Mouse (Mus musculus): Measurements from ENCODE around the gene Ganab. TPM values are rescaled to one million over a fixed set of nuclear protein-coding genes. Genes with fewer than 3 reads are reported as not detected.

The Ganab gene
- polyA plus RNA-seq, 1 experiment, result 2.5 TPM

DNA sequence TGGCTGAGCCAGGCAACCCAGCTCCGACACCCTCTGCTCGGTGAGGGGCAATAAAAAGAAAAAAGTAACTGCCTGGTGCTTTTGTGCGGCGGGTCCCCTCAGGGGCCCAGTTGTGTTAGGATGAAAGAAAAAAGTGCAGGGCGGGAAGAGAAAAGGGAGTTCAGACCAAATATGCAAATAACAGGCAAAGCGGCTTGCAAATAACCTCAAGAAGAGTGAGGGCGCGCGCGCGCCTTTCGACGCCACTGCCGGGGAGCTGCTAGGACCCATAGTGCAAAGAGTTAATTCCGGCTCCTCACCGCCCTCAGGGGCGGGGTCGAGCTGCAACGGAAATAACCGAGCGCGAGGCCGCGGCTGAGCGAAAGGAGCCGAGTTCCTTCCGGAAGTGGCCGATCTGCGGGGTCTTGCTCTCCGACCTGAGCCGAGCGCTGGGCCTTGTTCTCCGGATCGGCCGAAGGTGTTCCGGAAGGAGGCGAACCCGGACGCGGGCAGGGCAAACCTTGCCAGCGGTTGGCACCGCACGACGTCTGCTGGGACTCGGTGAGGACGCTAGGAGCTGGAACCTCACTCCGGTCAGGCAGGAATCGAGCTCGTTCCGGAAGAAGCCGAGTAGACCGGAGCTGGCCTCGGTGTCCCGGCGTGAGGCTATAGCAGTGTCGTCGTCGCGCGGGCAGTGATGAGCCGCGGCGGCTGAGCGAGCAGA, 43.8 kb downstream of the Ganab start, which contains the start of gene Mta2:
Gene Mta2, plus strand, starts transcription at position 361 of the 703 bp plus-strand sequence.
- Histone ChIP-seq H3K27me3 (ENCODE audit: control insufficient read depth) (no peaks in the 10 kb centered on the region), H3K36me3 (ENCODE audit: control insufficient read depth) (peaks cover 72% of the 10 kb centered on the region), H3K9me3 (ENCODE audit: control insufficient read depth, low read length) (no peaks in the 10 kb centered on the region), H3K4me3 (replicated peaks) (peak within 1 kb of the TSS; percentile 100), H3K4me1 (ENCODE audit: control insufficient read depth) (peaks cover 67% of the 10 kb centered on the region)
- no peak for TF ChIP-seq TAL1 (IDR thresholded peaks at IDR 0.05; ENCODE audit: low read length)

DNA sequence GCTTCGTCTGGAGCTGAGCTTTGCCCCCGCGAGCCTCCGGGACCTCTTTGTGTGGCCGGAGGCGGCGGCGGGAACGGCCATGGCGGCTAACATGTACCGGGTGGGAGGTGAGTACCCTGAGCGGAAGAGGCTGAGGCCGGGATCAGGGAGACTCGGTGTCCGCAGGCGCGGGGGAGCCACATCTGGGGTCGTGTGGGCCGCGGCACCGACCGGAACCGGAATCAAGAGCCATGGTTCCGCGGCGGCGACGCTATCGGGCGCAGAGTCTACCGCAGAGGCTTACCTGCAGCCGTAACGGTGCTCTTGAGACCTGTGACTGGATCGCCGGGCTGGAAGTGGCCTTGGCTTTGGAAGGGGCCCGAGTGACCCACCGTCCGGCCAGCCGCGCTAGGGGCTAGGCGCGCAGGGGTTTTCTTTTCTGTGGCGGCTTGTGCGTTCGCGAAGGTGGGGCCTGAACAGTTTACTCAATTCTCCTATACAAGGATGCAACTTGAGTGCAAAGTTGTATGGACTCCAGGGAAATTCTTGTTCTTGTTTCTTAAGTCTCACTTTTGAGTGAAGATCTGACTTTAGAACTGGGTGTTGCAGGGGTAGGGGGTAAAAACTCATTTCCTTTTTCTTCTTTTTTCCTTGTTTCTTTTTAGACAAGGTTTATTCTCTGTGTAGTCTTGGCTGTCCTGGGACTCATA, 44.5 kb downstream of the Ganab start:
- peak overlapping the region; percentile 100 for H3K4me3 ChIP-seq (replicated peaks)
- H3K36me3 ChIP-seq (ENCODE audit: control insufficient read depth), result peaks cover 73% of the 10 kb centered on the region
- H3K27me3 ChIP-seq (ENCODE audit: control insufficient read depth), result no peaks in the 10 kb centered on the region
- H3K9me3 ChIP-seq (ENCODE audit: control insufficient read depth, low read length), result no peaks in the 10 kb centered on the region
- no peak for TF ChIP-seq TAL1 (IDR thresholded peaks at IDR 0.05; ENCODE audit: low read length)
- TF ChIP-seq GATA1 (IDR thresholded peaks at IDR 0.05; ENCODE audit: low read length), result no peak
- peaks cover 73% of the 10 kb centered on the region for H3K4me1 ChIP-seq (ENCODE audit: control insufficient read depth)

DNA sequence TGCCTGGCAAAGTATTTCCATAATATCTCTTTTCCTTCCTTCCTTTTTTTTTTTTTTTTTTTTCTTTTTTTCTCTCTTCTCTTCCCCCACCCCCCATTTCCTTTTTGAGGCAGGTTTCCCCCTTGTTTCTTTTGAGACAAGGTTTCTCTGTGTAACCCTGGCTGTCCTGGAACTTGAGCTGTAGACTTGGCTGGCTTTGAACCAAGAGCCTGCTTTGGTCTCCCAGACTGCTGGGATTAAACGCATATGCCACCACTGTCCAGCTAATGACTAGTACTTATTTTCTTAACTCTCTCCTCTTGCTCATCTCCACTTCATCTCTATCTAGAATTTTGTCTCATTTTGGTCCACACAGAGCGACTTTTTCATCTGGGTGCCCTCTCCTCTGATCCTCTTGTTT, 45.2 kb downstream of the Ganab start:
- peaks cover 75% of the 10 kb centered on the region for H3K36me3 ChIP-seq (ENCODE audit: control insufficient read depth)
- no peak for TF ChIP-seq GATA1 (IDR thresholded peaks at IDR 0.05; ENCODE audit: low read length)
- TF ChIP-seq TAL1 (IDR thresholded peaks at IDR 0.05; ENCODE audit: low read length), result no peak
- H3K27me3 ChIP-seq (ENCODE audit: control insufficient read depth), result no peaks in the 10 kb centered on the region
- peaks cover 77% of the 10 kb centered on the region for H3K4me1 ChIP-seq (ENCODE audit: control insufficient read depth)
- no peaks in the 10 kb centered on the region for H3K9me3 ChIP-seq (ENCODE audit: control insufficient read depth, low read length)
- H3K4me3 ChIP-seq (replicated peaks), result peak overlapping the region; percentile 100

DNA sequence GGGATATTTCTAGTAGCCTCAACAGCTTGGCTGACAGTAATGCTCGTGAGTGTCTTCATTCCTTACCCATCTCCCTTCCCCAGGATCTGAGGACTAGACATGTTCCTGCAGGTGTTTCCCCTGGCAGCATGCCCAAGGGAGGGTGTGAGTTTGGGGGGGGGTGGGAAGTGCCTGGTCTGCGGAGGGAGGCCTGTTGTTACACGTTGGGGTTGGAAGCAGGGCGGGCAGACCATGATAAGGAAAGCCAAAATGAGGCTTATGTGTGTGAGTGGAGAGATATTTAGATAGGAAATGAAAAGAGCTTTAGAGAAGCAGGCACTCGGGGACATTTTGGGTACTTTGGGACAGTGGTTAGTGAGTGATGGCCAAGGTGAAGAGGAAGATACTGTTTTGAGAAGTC, 46.2 kb downstream of the Ganab start:
- H3K36me3 ChIP-seq (ENCODE audit: control insufficient read depth), result peaks cover 75% of the 10 kb centered on the region
- H3K9me3 ChIP-seq (ENCODE audit: control insufficient read depth, low read length), result no peaks in the 10 kb centered on the region
- peak overlapping the region; percentile 100 for H3K4me3 ChIP-seq (replicated peaks)
- TF ChIP-seq GATA1 (IDR thresholded peaks at IDR 0.05; ENCODE audit: low read length) (no peak), TAL1 (IDR thresholded peaks at IDR 0.05; ENCODE audit: low read length) (no peak)
- H3K4me1 ChIP-seq (ENCODE audit: control insufficient read depth), result peaks cover 76% of the 10 kb centered on the region
- no peaks in the 10 kb centered on the region for H3K27me3 ChIP-seq (ENCODE audit: control insufficient read depth)

DNA sequence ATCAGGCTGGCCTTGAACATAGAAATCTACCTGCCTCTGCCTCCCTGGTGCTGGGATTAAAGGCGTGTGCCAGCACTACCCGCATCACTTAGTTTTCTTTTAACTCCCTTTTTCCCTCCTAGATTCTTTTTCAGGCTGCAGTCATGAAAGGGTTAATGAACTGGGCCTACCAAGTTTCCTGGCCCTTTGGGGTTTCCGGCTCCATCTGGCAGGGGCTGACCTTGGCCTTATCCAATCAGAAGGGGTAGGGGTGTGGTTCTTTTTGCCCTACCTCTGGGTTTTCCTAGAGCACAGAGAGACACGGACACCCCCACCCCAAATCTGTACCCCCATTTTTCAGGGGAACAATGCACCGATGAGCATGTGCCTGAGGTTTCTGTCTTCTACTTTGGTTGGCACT, 46.9 kb downstream of the Ganab start:
- Histone ChIP-seq H3K4me3 (replicated peaks) (peak overlapping the region; percentile 100), H3K4me1 (ENCODE audit: control insufficient read depth) (peaks cover 74% of the 10 kb centered on the region), H3K9me3 (ENCODE audit: control insufficient read depth, low read length) (no peaks in the 10 kb centered on the region), H3K27me3 (ENCODE audit: control insufficient read depth) (no peaks in the 10 kb centered on the region), H3K36me3 (ENCODE audit: control insufficient read depth) (peaks cover 76% of the 10 kb centered on the region)
- TF ChIP-seq GATA1 (IDR thresholded peaks at IDR 0.05; ENCODE audit: low read length) (no peak), TAL1 (IDR thresholded peaks at IDR 0.05; ENCODE audit: low read length) (no peak)

DNA sequence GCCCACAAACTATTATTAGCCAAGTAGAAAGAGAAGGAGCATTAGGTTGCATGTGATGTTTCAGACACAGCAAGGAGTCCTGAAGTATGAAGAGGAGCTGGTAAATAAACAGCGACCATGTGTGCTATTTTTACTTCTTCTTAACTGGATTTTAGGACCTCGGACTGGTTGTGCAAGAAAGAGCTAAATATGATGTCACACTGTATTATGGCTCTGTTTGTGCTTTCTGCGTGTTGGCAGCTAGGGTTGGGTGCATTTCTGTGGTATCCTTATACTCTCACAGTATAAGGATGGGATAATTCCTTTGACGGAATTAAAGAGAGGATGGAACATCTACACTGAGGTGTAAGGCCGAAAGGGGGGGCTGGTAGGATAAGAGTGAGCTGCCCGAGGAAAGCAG, 47.4 kb downstream of the Ganab start:
- Histone ChIP-seq H3K4me3 (replicated peaks) (peak overlapping the region; percentile 100), H3K4me1 (ENCODE audit: control insufficient read depth) (peaks cover 75% of the 10 kb centered on the region), H3K27me3 (ENCODE audit: control insufficient read depth) (no peaks in the 10 kb centered on the region), H3K36me3 (ENCODE audit: control insufficient read depth) (peaks cover 78% of the 10 kb centered on the region), H3K9me3 (ENCODE audit: control insufficient read depth, low read length) (no peaks in the 10 kb centered on the region)
- TF ChIP-seq TAL1 (IDR thresholded peaks at IDR 0.05; ENCODE audit: low read length) (no peak), GATA1 (IDR thresholded peaks at IDR 0.05; ENCODE audit: low read length) (no peak)

DNA sequence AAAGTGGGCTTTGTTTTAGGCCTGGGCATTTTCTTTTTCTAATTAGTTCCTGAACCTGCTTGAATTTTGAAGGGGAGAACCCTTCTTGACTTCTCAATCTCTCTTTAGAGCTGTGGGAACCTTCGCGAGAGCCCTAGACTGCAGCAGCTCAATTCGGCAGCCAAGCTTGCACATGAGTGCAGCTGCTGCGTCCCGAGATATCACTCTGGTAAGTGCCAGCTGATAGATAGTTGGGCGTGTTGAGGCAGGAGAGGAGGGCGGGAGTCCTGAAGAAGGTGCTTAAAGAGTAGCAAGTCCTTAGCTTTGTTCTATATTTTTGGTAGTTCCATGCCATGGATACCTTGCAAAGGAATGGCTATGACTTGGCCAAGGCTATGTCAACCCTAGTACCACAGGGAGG, 49.1 kb downstream of the Ganab start:
- peaks cover 69% of the 10 kb centered on the region for H3K4me1 ChIP-seq (ENCODE audit: control insufficient read depth)
- no peaks in the 10 kb centered on the region for H3K27me3 ChIP-seq (ENCODE audit: control insufficient read depth)
- H3K36me3 ChIP-seq (ENCODE audit: control insufficient read depth), result peaks cover 88% of the 10 kb centered on the region
- H3K4me3 ChIP-seq (replicated peaks), result peak overlapping the region; percentile 2
- TF ChIP-seq TAL1 (IDR thresholded peaks at IDR 0.05; ENCODE audit: low read length) (no peak), GATA1 (IDR thresholded peaks at IDR 0.05; ENCODE audit: low read length) (no peak; the same call in 1 of the 2 replicates)
- no peaks in the 10 kb centered on the region for H3K9me3 ChIP-seq (ENCODE audit: control insufficient read depth, low read length)

DNA sequence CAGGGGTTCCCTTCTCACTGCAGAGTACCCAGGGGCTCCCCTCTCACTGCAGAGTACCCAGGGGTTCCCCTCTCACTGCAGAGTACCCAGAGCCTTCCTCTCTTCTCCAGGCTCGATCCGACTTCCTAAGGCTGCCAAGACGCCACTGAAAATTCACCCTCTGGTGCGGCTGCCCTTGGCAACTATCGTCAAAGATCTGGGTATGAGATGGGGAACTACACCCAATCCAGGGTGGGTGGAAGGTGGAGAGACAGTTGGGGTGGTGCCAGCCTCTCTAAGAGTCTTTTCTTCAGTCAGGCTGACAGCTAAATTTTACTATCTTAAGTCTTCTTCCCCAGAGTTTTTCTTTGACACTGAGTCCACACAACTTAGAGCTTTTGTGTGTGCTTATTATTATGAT, 52.3 kb downstream of the Ganab start:
- Histone ChIP-seq H3K36me3 (ENCODE audit: control insufficient read depth) (peaks cover 83% of the 10 kb centered on the region), H3K4me1 (ENCODE audit: control insufficient read depth) (peaks cover 70% of the 10 kb centered on the region), H3K4me3 (replicated peaks) (no peak overlapping the region), H3K9me3 (ENCODE audit: control insufficient read depth, low read length) (no peaks in the 10 kb centered on the region), H3K27me3 (ENCODE audit: control insufficient read depth) (no peaks in the 10 kb centered on the region)
- TF ChIP-seq GATA1 (IDR thresholded peaks at IDR 0.05; ENCODE audit: low read length) (no peak), TAL1 (IDR thresholded peaks at IDR 0.05; ENCODE audit: low read length) (no peak)

DNA sequence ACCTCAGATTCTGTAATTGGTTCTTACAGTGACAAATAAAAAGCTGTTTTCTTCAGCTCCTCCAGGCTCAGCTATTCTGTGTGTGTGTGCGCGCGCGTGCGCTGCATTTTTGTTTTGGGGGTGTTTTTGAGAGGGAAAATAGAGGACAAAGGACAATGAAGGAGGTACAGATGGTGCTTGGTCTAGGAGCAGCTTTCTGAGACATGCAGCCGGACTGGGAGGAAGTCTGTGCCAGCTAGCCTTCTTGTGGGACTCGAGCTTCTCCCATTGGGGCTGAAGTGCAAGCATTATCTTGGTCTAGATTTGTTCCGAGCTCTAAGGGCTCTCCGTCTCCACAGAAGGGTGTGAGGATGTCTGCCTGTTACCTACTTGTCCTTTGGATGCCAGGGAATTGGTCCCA, 54.4 kb downstream of the Ganab start:
- Histone ChIP-seq H3K27me3 (ENCODE audit: control insufficient read depth) (no peaks in the 10 kb centered on the region), H3K36me3 (ENCODE audit: control insufficient read depth) (peaks cover 80% of the 10 kb centered on the region), H3K9me3 (ENCODE audit: control insufficient read depth, low read length) (no peaks in the 10 kb centered on the region), H3K4me1 (ENCODE audit: control insufficient read depth) (peaks cover 55% of the 10 kb centered on the region), H3K4me3 (replicated peaks) (peak overlapping the region; percentile 12)
- TF ChIP-seq TAL1 (IDR thresholded peaks at IDR 0.05; ENCODE audit: low read length) (no peak), GATA1 (IDR thresholded peaks at IDR 0.05; ENCODE audit: low read length) (no peak)

Data from erythroblast, embryonic 14.5 days (primary cell).